Mouse (Mus musculus) liver, embryonic 16.5 days (tissue): ENCODE results near the gene Orm3. TPM values are rescaled to one million over a fixed set of nuclear protein-coding genes. Genes with fewer than 3 reads are reported as not detected.

Experiments used
- polyA plus RNA-seq: library from polyadenylated mRNA; unstranded; fragments of >200 nt; fragmentation: Nextera tagmentation; extraction: Ambion mirVana; gene quantifications from 2 replicates; pipeline ENCODE4 v1.2.1, GENCODE M21; 2015

The Orm3 gene
- polyA plus RNA-seq, 1 experiment from 2014 or later: not detected

Other genes starting within 250 kb of the Orm3 start
- 1,608 and 1,736 TPM in 2 replicates for gene Ambp, start 201.4 kb upstream of the Orm3 start, polyA plus RNA-seq
- 4.8 and 5.3 TPM in 2 replicates for gene Kif12, start 184.0 kb upstream of the Orm3 start, polyA plus RNA-seq
- gene Col27a1, start 142.2 kb upstream of the Orm3 start, polyA plus RNA-seq: 1.6 and 2.1 TPM in 2 replicates
- 1.0 and 1.1 TPM in 2 replicates for gene Orm1, start 11.6 kb upstream of the Orm3 start, polyA plus RNA-seq
- not detected in 2 replicates for gene Orm2, start 6.3 kb downstream of the Orm3 start, polyA plus RNA-seq
- 5.1 and 6.1 TPM in 2 replicates for gene Akna, start 47.2 kb downstream of the Orm3 start, polyA plus RNA-seq
- gene Whrn, start 139.8 kb downstream of the Orm3 start, polyA plus RNA-seq: 0.08 and 0.19 TPM in 2 replicates
- 123 and 130 TPM in 2 replicates for gene Atp6v1g1, start 188.6 kb downstream of the Orm3 start, polyA plus RNA-seq
- 10.2 and 11.3 TPM in 2 replicates for gene Tmem268, start 202.6 kb downstream of the Orm3 start, polyA plus RNA-seq
- gene Gm11213, start 249.1 kb downstream of the Orm3 start, polyA plus RNA-seq: not detected in 2 replicates